Mouse (Mus musculus): ENCODE data around the gene Acbd6. TPM values are rescaled to one million over a fixed set of nuclear protein-coding genes. Genes with fewer than 3 reads are reported as not detected.
A peak's percentile ranks its signal among the peaks of the same experiment; 100 is the strongest.

Gene Acbd6
- polyA plus RNA-seq, 1 experiment = 95.9 TPM

DNA sequence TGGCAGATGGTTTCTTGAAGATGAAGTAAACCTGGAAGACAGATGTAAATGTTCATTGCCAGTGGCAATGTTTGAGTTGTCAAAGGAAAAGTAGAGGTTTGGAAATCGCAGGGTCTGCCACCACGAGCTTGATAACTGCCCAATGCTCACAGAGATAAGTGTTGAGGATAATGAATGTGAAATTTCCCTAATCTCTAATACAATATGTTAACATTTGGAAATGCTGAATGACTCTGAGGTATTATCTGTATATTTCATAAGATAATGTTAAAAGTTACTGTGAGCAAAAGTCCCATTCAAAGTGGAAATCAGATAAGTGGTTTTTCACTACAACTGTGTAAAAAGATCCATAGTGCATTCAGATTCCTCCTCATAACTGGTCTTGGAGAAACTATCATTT lies 2.8 kb downstream of the Acbd6 start:
- Histone ChIP-seq H3K36me3 (ENCODE audit: control insufficient read depth, insufficient read depth, low read length) (peaks cover under 1% of the 10 kb centered on the region; the same call in 1 of the 2 replicates), H3K27ac (ENCODE audit: insufficient read depth, low read depth, low read length) (no peak overlapping the region), H3K27me3 (ENCODE audit: control insufficient read depth, insufficient read depth, low read length) (no peaks in the 10 kb centered on the region), H3K4me1 (ENCODE audit: control insufficient read depth, insufficient read depth, insufficient read length, low read length) (peaks cover 5% of the 10 kb centered on the region; the same call in 1 of the 2 replicates), H3K4me3 (ENCODE audit: low read depth, low read length) (no peak overlapping the region)
- 72% methylated on average over 2 of the region's 2 CpGs for WGBS
- no peak for TF ChIP-seq CTCF (IDR thresholded peaks at IDR 0.05; ENCODE audit: extremely low read depth, insufficient read length, insufficient replicate concordance, low read depth, low read length)
- TF ChIP-seq POLR2A (IDR thresholded peaks at IDR 0.05; ENCODE audit: low read depth, low read length) = no peak

- TF ChIP-seq POLR2A (IDR thresholded peaks at IDR 0.05; ENCODE audit: low read depth, low read length) (no peak), CTCF (IDR thresholded peaks at IDR 0.05; ENCODE audit: extremely low read depth, insufficient read length, insufficient replicate concordance, low read depth, low read length) (no peak)
- peaks cover 4% of the 10 kb centered on the region; the same call in 1 of the 2 replicates for H3K36me3 ChIP-seq (ENCODE audit: control insufficient read depth, insufficient read depth, low read length)
- H3K27ac ChIP-seq (ENCODE audit: insufficient read depth, low read depth, low read length) = no peak overlapping the region
- WGBS = 58% methylated on average over 6 of the region's 6 CpGs
- no peaks in the 10 kb centered on the region for H3K27me3 ChIP-seq (ENCODE audit: control insufficient read depth, insufficient read depth, low read length)
- no peak overlapping the region for H3K4me3 ChIP-seq (ENCODE audit: low read depth, low read length)
- peaks cover 5% of the 10 kb centered on the region; the same call in 1 of the 2 replicates for H3K4me1 ChIP-seq (ENCODE audit: control insufficient read depth, insufficient read depth, insufficient read length, low read length)
Observed at GRCm38 (mm10) chr1:155562206-155562605, 4.3 kb downstream of the Acbd6 start.

GRCm38 (mm10) chr1:155564741-155565140 lies 6.8 kb downstream of the Acbd6 start:
- Histone ChIP-seq H3K36me3 (ENCODE audit: control insufficient read depth, insufficient read depth, low read length) (peaks cover 10% of the 10 kb centered on the region), H3K4me1 (ENCODE audit: control insufficient read depth, insufficient read depth, insufficient read length, low read length) (no peaks in the 10 kb centered on the region), H3K4me3 (ENCODE audit: low read depth, low read length) (no peak overlapping the region), H3K27me3 (ENCODE audit: control insufficient read depth, insufficient read depth, low read length) (no peaks in the 10 kb centered on the region), H3K27ac (ENCODE audit: insufficient read depth, low read depth, low read length) (no peak overlapping the region)
- 23% methylated on average over 3 of the region's 3 CpGs for WGBS
- TF ChIP-seq CTCF (IDR thresholded peaks at IDR 0.05; ENCODE audit: extremely low read depth, insufficient read length, insufficient replicate concordance, low read depth, low read length) = peak; percentile 76; the same call in 1 of the 2 replicates
- TF ChIP-seq POLR2A (IDR thresholded peaks at IDR 0.05; ENCODE audit: low read depth, low read length) = no peak

GRCm38 (mm10) chr1:155568133-155568532 lies 10.2 kb downstream of the Acbd6 start:
- TF ChIP-seq CTCF (IDR thresholded peaks at IDR 0.05; ENCODE audit: extremely low read depth, insufficient read length, insufficient replicate concordance, low read depth, low read length) = peak; percentile 15; the same call in 1 of the 2 replicates
- no peak for TF ChIP-seq POLR2A (IDR thresholded peaks at IDR 0.05; ENCODE audit: low read depth, low read length)
- Histone ChIP-seq H3K4me1 (ENCODE audit: control insufficient read depth, insufficient read depth, insufficient read length, low read length) (no peaks in the 10 kb centered on the region), H3K27ac (ENCODE audit: insufficient read depth, low read depth, low read length) (no peak overlapping the region), H3K4me3 (ENCODE audit: low read depth, low read length) (no peak overlapping the region), H3K36me3 (ENCODE audit: control insufficient read depth, insufficient read depth, low read length) (peaks cover 10% of the 10 kb centered on the region), H3K27me3 (ENCODE audit: control insufficient read depth, insufficient read depth, low read length) (no peaks in the 10 kb centered on the region)
- 96% methylated on average over 9 of the region's 9 CpGs for WGBS

DNA sequence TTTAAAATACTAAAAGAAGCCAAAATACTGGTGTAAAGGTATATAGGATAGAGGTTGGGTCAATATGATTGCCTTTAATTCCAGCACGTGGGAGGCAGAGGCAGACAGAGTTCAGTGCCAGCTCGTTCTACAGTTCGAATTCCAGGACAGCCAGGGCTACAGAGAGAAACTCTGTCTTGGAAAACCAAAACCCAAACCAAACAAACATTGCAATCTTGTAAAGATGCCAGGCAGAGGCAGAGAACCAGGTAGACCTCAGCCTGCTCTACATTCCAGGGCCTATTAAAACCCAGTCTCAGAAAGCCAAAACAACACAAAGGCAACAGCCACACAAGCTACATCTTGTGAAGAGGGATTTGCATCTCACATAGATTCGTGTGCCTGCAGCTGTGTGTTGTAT lies 11.4 kb downstream of the Acbd6 start:
- TF ChIP-seq POLR2A (IDR thresholded peaks at IDR 0.05; ENCODE audit: low read depth, low read length) (no peak), CTCF (IDR thresholded peaks at IDR 0.05; ENCODE audit: extremely low read depth, insufficient read length, insufficient replicate concordance, low read depth, low read length) (no peak)
- Histone ChIP-seq H3K4me1 (ENCODE audit: control insufficient read depth, insufficient read depth, insufficient read length, low read length) (no peaks in the 10 kb centered on the region), H3K27me3 (ENCODE audit: control insufficient read depth, insufficient read depth, low read length) (no peaks in the 10 kb centered on the region), H3K27ac (ENCODE audit: insufficient read depth, low read depth, low read length) (no peak overlapping the region), H3K36me3 (ENCODE audit: control insufficient read depth, insufficient read depth, low read length) (peaks cover 10% of the 10 kb centered on the region), H3K4me3 (ENCODE audit: low read depth, low read length) (no peak overlapping the region)
- WGBS = 78% methylated on average over 4 of the region's 4 CpGs

GRCm38 (mm10) chr1:155574966-155575673 lies 17.2 kb downstream of the Acbd6 start:
- no peaks in the 10 kb centered on the region; the same call in 1 of the 2 replicates for H3K36me3 ChIP-seq (ENCODE audit: control insufficient read depth, insufficient read depth, low read length)
- H3K4me1 ChIP-seq (ENCODE audit: control insufficient read depth, insufficient read depth, insufficient read length, low read length) = no peaks in the 10 kb centered on the region
- no peak overlapping the region for H3K27ac ChIP-seq (ENCODE audit: insufficient read depth, low read depth, low read length)
- WGBS = 35% methylated on average over 7 of the region's 7 CpGs
- H3K27me3 ChIP-seq (ENCODE audit: control insufficient read depth, insufficient read depth, low read length) = no peaks in the 10 kb centered on the region
- no peak overlapping the region for H3K4me3 ChIP-seq (ENCODE audit: low read depth, low read length)
- TF ChIP-seq POLR2A (IDR thresholded peaks at IDR 0.05; ENCODE audit: low read depth, low read length) (no peak), CTCF (IDR thresholded peaks at IDR 0.05; ENCODE audit: extremely low read depth, insufficient read length, insufficient replicate concordance, low read depth, low read length) (no peak)

GRCm38 (mm10) chr1:155576432-155576831 lies 18.5 kb downstream of the Acbd6 start:
- TF ChIP-seq POLR2A (IDR thresholded peaks at IDR 0.05; ENCODE audit: low read depth, low read length) (no peak), CTCF (IDR thresholded peaks at IDR 0.05; ENCODE audit: extremely low read depth, insufficient read length, insufficient replicate concordance, low read depth, low read length) (peak; percentile 48; the same call in 1 of the 2 replicates)
- Histone ChIP-seq H3K4me3 (ENCODE audit: low read depth, low read length) (no peak overlapping the region), H3K4me1 (ENCODE audit: control insufficient read depth, insufficient read depth, insufficient read length, low read length) (no peaks in the 10 kb centered on the region), H3K27me3 (ENCODE audit: control insufficient read depth, insufficient read depth, low read length) (no peaks in the 10 kb centered on the region), H3K27ac (ENCODE audit: insufficient read depth, low read depth, low read length) (no peak overlapping the region), H3K36me3 (ENCODE audit: control insufficient read depth, insufficient read depth, low read length) (no peaks in the 10 kb centered on the region; the same call in 1 of the 2 replicates)
- WGBS = 12% methylated on average over 2 of the region's 2 CpGs

Measured in small intestine, adult 2 months (tissue).